Mouse (Mus musculus): Measurements from ENCODE around the gene Flot2.

The Flot2 gene

DNA sequence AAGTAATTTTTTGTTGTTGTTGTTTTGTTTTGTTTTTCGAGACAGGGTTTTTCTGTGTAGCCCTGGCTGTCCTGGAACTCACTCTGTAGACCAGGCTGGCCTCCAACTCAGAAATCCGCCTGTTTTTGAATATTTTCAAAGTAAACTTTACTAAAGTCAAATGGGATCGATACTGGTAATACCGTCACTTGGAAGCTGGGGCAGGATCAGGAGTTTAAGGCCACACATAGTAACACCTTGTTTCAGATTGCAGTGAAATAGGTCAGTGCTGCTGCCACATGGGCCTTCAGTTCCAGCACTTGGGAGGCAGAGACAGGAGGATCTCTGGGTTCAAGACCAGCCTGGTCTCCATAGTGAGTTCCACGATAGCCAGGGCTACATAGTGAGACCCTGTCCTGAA, 66.8 kb downstream of the Flot2 start:
- no peak for DNase-seq

Measured in kidney, adult 11 months (tissue).